Mouse (Mus musculus): ENCODE measurements around the gene Nt5c3. TPM values are rescaled to one million over a fixed set of nuclear protein-coding genes. Genes with fewer than 3 reads are reported as not detected.

Gene Nt5c3
- polyA plus RNA-seq, 1 experiment: 7.4 TPM

GRCm38 (mm10) chr6:56908912-56909311 is 14.8 kb downstream of the Nt5c3 start:
- Histone ChIP-seq H3K36me3 (ENCODE audit: control insufficient read depth, insufficient read depth, low read length) (no peaks in the 10 kb centered on the region), H3K27me3 (ENCODE audit: control insufficient read depth, insufficient read depth, low read length) (no peaks in the 10 kb centered on the region), H3K27ac (ENCODE audit: control insufficient read depth, insufficient read depth, low read depth, low read length) (no peak overlapping the region), H3K4me1 (ENCODE audit: control insufficient read depth, insufficient read depth, low read length) (no peaks in the 10 kb centered on the region), H3K4me3 (ENCODE audit: control insufficient read depth, low read depth, low read length) (no peak overlapping the region)
- TF ChIP-seq CTCF (IDR thresholded peaks at IDR 0.05; ENCODE audit: control insufficient read depth, insufficient read depth, insufficient replicate concordance, low read depth, low read length): peak; percentile 55; the same call in 1 of the 2 replicates
- no peak for TF ChIP-seq POLR2A (IDR thresholded peaks at IDR 0.05; ENCODE audit: control insufficient read depth, low read depth, low read length)

GRCm38 (mm10) chr6:56908397-56908796 is 15.3 kb downstream of the Nt5c3 start:
- H3K4me3 ChIP-seq (ENCODE audit: control insufficient read depth, low read depth, low read length): no peak overlapping the region
- no peaks in the 10 kb centered on the region for H3K36me3 ChIP-seq (ENCODE audit: control insufficient read depth, insufficient read depth, low read length)
- no peaks in the 10 kb centered on the region for H3K4me1 ChIP-seq (ENCODE audit: control insufficient read depth, insufficient read depth, low read length)
- no peak overlapping the region for H3K27ac ChIP-seq (ENCODE audit: control insufficient read depth, insufficient read depth, low read depth, low read length)
- TF ChIP-seq CTCF (IDR thresholded peaks at IDR 0.05; ENCODE audit: control insufficient read depth, insufficient read depth, insufficient replicate concordance, low read depth, low read length): no peak
- no peak for TF ChIP-seq POLR2A (IDR thresholded peaks at IDR 0.05; ENCODE audit: control insufficient read depth, low read depth, low read length)
- no peaks in the 10 kb centered on the region for H3K27me3 ChIP-seq (ENCODE audit: control insufficient read depth, insufficient read depth, low read length)

GRCm38 (mm10) chr6:56907973-56908372 is 15.8 kb downstream of the Nt5c3 start:
- no peak for TF ChIP-seq POLR2A (IDR thresholded peaks at IDR 0.05; ENCODE audit: control insufficient read depth, low read depth, low read length)
- no peak for TF ChIP-seq CTCF (IDR thresholded peaks at IDR 0.05; ENCODE audit: control insufficient read depth, insufficient read depth, insufficient replicate concordance, low read depth, low read length)
- H3K36me3 ChIP-seq (ENCODE audit: control insufficient read depth, insufficient read depth, low read length): no peaks in the 10 kb centered on the region
- H3K27me3 ChIP-seq (ENCODE audit: control insufficient read depth, insufficient read depth, low read length): no peaks in the 10 kb centered on the region
- no peak overlapping the region for H3K4me3 ChIP-seq (ENCODE audit: control insufficient read depth, low read depth, low read length)
- H3K4me1 ChIP-seq (ENCODE audit: control insufficient read depth, insufficient read depth, low read length): no peaks in the 10 kb centered on the region
- no peak overlapping the region for H3K27ac ChIP-seq (ENCODE audit: control insufficient read depth, insufficient read depth, low read depth, low read length)

- no peak overlapping the region for H3K4me3 ChIP-seq (ENCODE audit: control insufficient read depth, low read depth, low read length)
- no peak for TF ChIP-seq CTCF (IDR thresholded peaks at IDR 0.05; ENCODE audit: control insufficient read depth, insufficient read depth, insufficient replicate concordance, low read depth, low read length)
- TF ChIP-seq POLR2A (IDR thresholded peaks at IDR 0.05; ENCODE audit: control insufficient read depth, low read depth, low read length): no peak
Observed at GRCm38 (mm10) chr6:56906121-56906846, 17.4 kb downstream of the Nt5c3 start.

GRCm38 (mm10) chr6:56905486-56905885 is 18.2 kb downstream of the Nt5c3 start:
- Histone ChIP-seq H3K4me1 (ENCODE audit: control insufficient read depth, insufficient read depth, low read length) (no peaks in the 10 kb centered on the region), H3K36me3 (ENCODE audit: control insufficient read depth, insufficient read depth, low read length) (no peaks in the 10 kb centered on the region), H3K27me3 (ENCODE audit: control insufficient read depth, insufficient read depth, low read length) (no peaks in the 10 kb centered on the region), H3K4me3 (ENCODE audit: control insufficient read depth, low read depth, low read length) (no peak overlapping the region), H3K27ac (ENCODE audit: control insufficient read depth, insufficient read depth, low read depth, low read length) (no peak overlapping the region)
- TF ChIP-seq POLR2A (IDR thresholded peaks at IDR 0.05; ENCODE audit: control insufficient read depth, low read depth, low read length) (no peak), CTCF (IDR thresholded peaks at IDR 0.05; ENCODE audit: control insufficient read depth, insufficient read depth, insufficient replicate concordance, low read depth, low read length) (no peak)

More at GRCm38 (mm10) chr6:56906121-56906846, 17.4 kb downstream of the Nt5c3 start:
- H3K36me3 ChIP-seq (ENCODE audit: control insufficient read depth, insufficient read depth, low read length): no peaks in the 10 kb centered on the region
- H3K27ac ChIP-seq (ENCODE audit: control insufficient read depth, insufficient read depth, low read depth, low read length): no peak overlapping the region
- H3K27me3 ChIP-seq (ENCODE audit: control insufficient read depth, insufficient read depth, low read length): no peaks in the 10 kb centered on the region
- no peaks in the 10 kb centered on the region for H3K4me1 ChIP-seq (ENCODE audit: control insufficient read depth, insufficient read depth, low read length)

- Histone ChIP-seq H3K4me3 (ENCODE audit: control insufficient read depth, low read depth, low read length) (no peak overlapping the region), H3K36me3 (ENCODE audit: control insufficient read depth, insufficient read depth, low read length) (no peaks in the 10 kb centered on the region), H3K27ac (ENCODE audit: control insufficient read depth, insufficient read depth, low read depth, low read length) (no peak overlapping the region), H3K27me3 (ENCODE audit: control insufficient read depth, insufficient read depth, low read length) (no peaks in the 10 kb centered on the region), H3K4me1 (ENCODE audit: control insufficient read depth, insufficient read depth, low read length) (no peaks in the 10 kb centered on the region)
- TF ChIP-seq POLR2A (IDR thresholded peaks at IDR 0.05; ENCODE audit: control insufficient read depth, low read depth, low read length) (no peak), CTCF (IDR thresholded peaks at IDR 0.05; ENCODE audit: control insufficient read depth, insufficient read depth, insufficient replicate concordance, low read depth, low read length) (no peak)
Observed at GRCm38 (mm10) chr6:56904982-56905381, 18.8 kb downstream of the Nt5c3 start.

GRCm38 (mm10) chr6:56904330-56904729 is 19.4 kb downstream of the Nt5c3 start:
- H3K36me3 ChIP-seq (ENCODE audit: control insufficient read depth, insufficient read depth, low read length): no peaks in the 10 kb centered on the region
- no peaks in the 10 kb centered on the region for H3K4me1 ChIP-seq (ENCODE audit: control insufficient read depth, insufficient read depth, low read length)
- no peaks in the 10 kb centered on the region for H3K27me3 ChIP-seq (ENCODE audit: control insufficient read depth, insufficient read depth, low read length)
- no peak overlapping the region for H3K27ac ChIP-seq (ENCODE audit: control insufficient read depth, insufficient read depth, low read depth, low read length)
- TF ChIP-seq CTCF (IDR thresholded peaks at IDR 0.05; ENCODE audit: control insufficient read depth, insufficient read depth, insufficient replicate concordance, low read depth, low read length): no peak
- TF ChIP-seq POLR2A (IDR thresholded peaks at IDR 0.05; ENCODE audit: control insufficient read depth, low read depth, low read length): no peak
- H3K4me3 ChIP-seq (ENCODE audit: control insufficient read depth, low read depth, low read length): no peak overlapping the region
